Mouse (Mus musculus): ENCODE results near the gene Cic. TPM values are rescaled to one million over a fixed set of nuclear protein-coding genes. Genes with fewer than 3 reads are reported as not detected.

Gene Cic
- polyA plus RNA-seq, 1 experiment from 2014 or later = 29.7 TPM

- DNase-seq (ENCODE audit: low spot score, missing footprints) (peak; percentile 65), ATAC-seq (ENCODE audit: low FRiP score) (no peak)
- no peak overlapping the region for H3K4me3 ChIP-seq (ENCODE audit: low read depth, low read length)
- no peak overlapping the region for H3K27ac ChIP-seq (ENCODE audit: low read depth, low read length)
- H3K36me3 ChIP-seq (ENCODE audit: control insufficient read depth, insufficient read depth, low read length) = peaks cover 41% of the 10 kb centered on the region
- no peak overlapping the region for H3K4me2 ChIP-seq
- H3K27me3 ChIP-seq (ENCODE audit: control insufficient read depth, insufficient read depth, low read length) = no peaks in the 10 kb centered on the region
- no peaks in the 10 kb centered on the region for H3K9me3 ChIP-seq (ENCODE audit: control insufficient read depth, low read length)
- WGBS = 96% methylated on average over 1 of the region's 1 CpGs
- no peak overlapping the region for H3K9ac ChIP-seq (ENCODE audit: low read length)
- H3K4me1 ChIP-seq (ENCODE audit: control insufficient read depth, insufficient read depth, low read length) = no peaks in the 10 kb centered on the region
Observed at GRCm38 (mm10) chr7:25227523-25228300, 39.8 kb upstream of the Cic start.

DNA sequence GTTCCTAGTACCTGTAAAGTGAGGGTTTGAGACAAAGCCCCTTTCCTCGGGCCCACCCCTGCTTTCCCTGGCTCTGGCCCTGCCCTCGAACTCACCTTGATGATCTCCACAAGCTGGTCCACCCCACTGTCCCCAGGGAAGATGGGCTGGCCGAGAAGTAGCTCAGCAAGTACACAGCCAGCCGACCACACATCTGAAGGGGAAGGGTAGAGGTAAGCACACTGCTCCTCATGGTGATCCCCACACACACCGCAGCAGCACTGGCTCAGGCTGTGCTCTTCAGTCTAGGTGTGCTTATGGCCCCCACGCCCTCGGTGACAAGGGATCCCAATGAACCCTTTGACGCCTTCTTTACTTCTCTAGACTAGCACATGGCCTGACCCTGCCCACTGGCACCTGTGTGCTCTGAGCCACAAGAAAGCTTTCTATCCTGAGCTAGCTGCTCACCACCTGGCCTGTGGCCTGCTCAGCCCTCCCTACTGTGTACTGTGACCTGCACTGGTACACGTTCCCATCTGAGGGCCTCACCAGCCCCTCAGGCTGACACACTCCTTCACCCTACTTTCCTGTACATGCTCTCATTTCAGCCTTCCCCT lies 36.7 kb upstream of the Cic start:
- ATAC-seq (ENCODE audit: low FRiP score) (no peak), DNase-seq (ENCODE audit: low spot score, missing footprints) (peak; percentile 64)
- Histone ChIP-seq H3K27ac (ENCODE audit: low read depth, low read length) (no peak overlapping the region), H3K27me3 (ENCODE audit: control insufficient read depth, insufficient read depth, low read length) (no peaks in the 10 kb centered on the region), H3K4me3 (ENCODE audit: low read depth, low read length) (no peak overlapping the region), H3K36me3 (ENCODE audit: control insufficient read depth, insufficient read depth, low read length) (peaks cover 39% of the 10 kb centered on the region), H3K9me3 (ENCODE audit: control insufficient read depth, low read length) (no peaks in the 10 kb centered on the region), H3K9ac (ENCODE audit: low read length) (no peak overlapping the region), H3K4me1 (ENCODE audit: control insufficient read depth, insufficient read depth, low read length) (0 out of 2 replicates have a peak, but pooled peaks cover 3% of the 10 kb centered on the region), H3K4me2 (no peak overlapping the region)
- WGBS = 91% methylated on average over 9 of the region's 9 CpGs

GRCm38 (mm10) chr7:25232101-25232648 lies 35.3 kb upstream of the Cic start:
- no peak overlapping the region for H3K9ac ChIP-seq (ENCODE audit: low read length)
- H3K9me3 ChIP-seq (ENCODE audit: control insufficient read depth, low read length) = no peaks in the 10 kb centered on the region
- peaks cover 15% of the 10 kb centered on the region for H3K4me1 ChIP-seq (ENCODE audit: control insufficient read depth, insufficient read depth, low read length)
- H3K4me3 ChIP-seq (ENCODE audit: low read depth, low read length) = no peak overlapping the region
- H3K27ac ChIP-seq (ENCODE audit: low read depth, low read length) = no peak overlapping the region
- DNase-seq (ENCODE audit: low spot score, missing footprints) (peak; percentile 83), ATAC-seq (ENCODE audit: low FRiP score) (no peak)
- peaks cover 32% of the 10 kb centered on the region for H3K36me3 ChIP-seq (ENCODE audit: control insufficient read depth, insufficient read depth, low read length)
- WGBS = 70% methylated on average over 5 of the region's 5 CpGs
- H3K27me3 ChIP-seq (ENCODE audit: control insufficient read depth, insufficient read depth, low read length) = no peaks in the 10 kb centered on the region
- H3K4me2 ChIP-seq = no peak overlapping the region

- no peaks in the 10 kb centered on the region for H3K27me3 ChIP-seq (ENCODE audit: control insufficient read depth, insufficient read depth, low read length)
- H3K27ac ChIP-seq (ENCODE audit: low read depth, low read length) = no peak overlapping the region
- DNase-seq (ENCODE audit: low spot score, missing footprints) = peak; percentile 74
- H3K4me3 ChIP-seq (ENCODE audit: low read depth, low read length) = no peak overlapping the region
- no peaks in the 10 kb centered on the region for H3K9me3 ChIP-seq (ENCODE audit: control insufficient read depth, low read length)
- no peak overlapping the region for H3K9ac ChIP-seq (ENCODE audit: low read length)
- H3K4me1 ChIP-seq (ENCODE audit: control insufficient read depth, insufficient read depth, low read length) = peaks cover 15% of the 10 kb centered on the region
- no peak overlapping the region for H3K4me2 ChIP-seq
- WGBS = 87% methylated on average over 2 of the region's 2 CpGs
- H3K36me3 ChIP-seq (ENCODE audit: control insufficient read depth, insufficient read depth, low read length) = peaks cover 29% of the 10 kb centered on the region
- ATAC-seq (ENCODE audit: low FRiP score) = no peak
Observed at GRCm38 (mm10) chr7:25233061-25233460, 34.4 kb upstream of the Cic start.

- Histone ChIP-seq H3K36me3 (ENCODE audit: control insufficient read depth, insufficient read depth, low read length) (peaks cover 16% of the 10 kb centered on the region), H3K9ac (ENCODE audit: low read length) (no peak overlapping the region), H3K9me3 (ENCODE audit: control insufficient read depth, low read length) (no peaks in the 10 kb centered on the region), H3K27ac (ENCODE audit: low read depth, low read length) (no peak overlapping the region), H3K4me2 (no peak overlapping the region), H3K4me1 (ENCODE audit: control insufficient read depth, insufficient read depth, low read length) (peaks cover 15% of the 10 kb centered on the region), H3K4me3 (ENCODE audit: low read depth, low read length) (no peak overlapping the region), H3K27me3 (ENCODE audit: control insufficient read depth, insufficient read depth, low read length) (no peaks in the 10 kb centered on the region)
- 96% methylated on average over 5 of the region's 5 CpGs for WGBS
- ATAC-seq (ENCODE audit: low FRiP score) = no peak
- DNase-seq (ENCODE audit: low spot score, missing footprints) = peak; percentile 19
Observed at GRCm38 (mm10) chr7:25235526-25235925, 32.0 kb upstream of the Cic start.

DNA sequence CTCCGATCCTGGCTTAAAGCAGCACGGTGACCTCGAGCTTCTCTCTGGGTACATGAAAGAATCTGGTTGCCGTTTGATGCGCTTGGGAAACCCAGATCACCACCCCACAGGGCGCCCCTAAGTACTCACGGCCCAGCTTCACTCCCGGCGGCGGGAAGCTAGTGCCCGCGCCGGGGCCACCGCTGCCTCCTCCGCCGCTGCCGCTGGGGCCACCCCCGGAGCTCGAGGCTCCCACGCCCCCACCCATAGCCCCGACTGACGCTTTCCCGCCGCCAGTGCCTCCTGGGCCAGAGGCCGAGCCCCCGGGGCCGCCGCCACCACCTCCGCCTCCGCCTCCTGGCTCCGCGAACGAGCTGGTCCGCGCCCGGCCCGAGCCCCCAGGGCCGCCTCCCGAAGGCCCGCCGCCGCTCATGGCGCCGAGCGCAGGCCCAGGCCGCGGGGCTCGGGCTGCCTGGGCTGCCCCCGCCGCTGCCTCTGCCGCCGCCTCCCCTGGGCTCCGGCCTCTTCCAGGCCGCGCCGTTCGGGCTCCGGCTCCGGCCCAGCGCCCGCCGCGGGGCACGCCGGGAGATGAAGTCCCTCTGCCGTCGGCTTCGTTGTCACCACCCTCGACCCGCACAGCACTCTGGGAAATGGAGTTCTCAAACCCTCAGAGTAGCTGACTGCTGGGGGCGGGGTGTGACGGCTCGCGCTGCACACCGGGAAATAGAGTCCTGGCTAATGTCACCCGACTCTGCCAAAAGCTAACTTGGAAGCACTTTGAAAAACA lies 30.1 kb upstream of the Cic start, which contains the start of gene Gsk3a:
Gene Gsk3a (minus strand): TSS at position 603 of the 766 bp plus-strand sequence.
- peak; percentile 86 for ATAC-seq (ENCODE audit: low FRiP score)
- no peaks in the 10 kb centered on the region for H3K9me3 ChIP-seq (ENCODE audit: control insufficient read depth, low read length)
- peak within 1 kb of the TSS; percentile 96 for H3K4me3 ChIP-seq (ENCODE audit: low read depth, low read length)
- H3K9ac ChIP-seq (ENCODE audit: low read length) = peak within 1 kb of the TSS; percentile 97
- peaks cover 8% of the 10 kb centered on the region for H3K36me3 ChIP-seq (ENCODE audit: control insufficient read depth, insufficient read depth, low read length)
- no peaks in the 10 kb centered on the region for H3K27me3 ChIP-seq (ENCODE audit: control insufficient read depth, insufficient read depth, low read length)
- H3K27ac ChIP-seq (ENCODE audit: low read depth, low read length) = peak within 1 kb of the TSS; percentile 52
- peak within 1 kb of the TSS; percentile 71 for H3K4me2 ChIP-seq
- peak; percentile 92 for DNase-seq (ENCODE audit: low spot score, missing footprints)
- H3K4me1 ChIP-seq (ENCODE audit: control insufficient read depth, insufficient read depth, low read length) = peaks cover 15% of the 10 kb centered on the region
- WGBS = under 1% methylated on average over 59 of the region's 76 CpGs

- H3K27me3 ChIP-seq (ENCODE audit: control insufficient read depth, insufficient read depth, low read length) = no peaks in the 10 kb centered on the region
- peak overlapping the region; percentile 97 for H3K9ac ChIP-seq (ENCODE audit: low read length)
- ATAC-seq (ENCODE audit: low FRiP score) (peak; percentile 93), DNase-seq (ENCODE audit: low spot score, missing footprints) (peak; percentile 99)
- peak overlapping the region; percentile 96 for H3K4me3 ChIP-seq (ENCODE audit: low read depth, low read length)
- H3K36me3 ChIP-seq (ENCODE audit: control insufficient read depth, insufficient read depth, low read length) = peaks cover 5% of the 10 kb centered on the region; the same call in 1 of the 2 replicates
- 0 out of 2 replicates have a peak overlapping the region, but pooled peaks have one; percentile 52 for H3K27ac ChIP-seq (ENCODE audit: low read depth, low read length)
- H3K4me1 ChIP-seq (ENCODE audit: control insufficient read depth, insufficient read depth, low read length) = peaks cover 15% of the 10 kb centered on the region
- no peaks in the 10 kb centered on the region for H3K9me3 ChIP-seq (ENCODE audit: control insufficient read depth, low read length)
- under 1% methylated on average over 23 of the region's 23 CpGs for WGBS
- peak overlapping the region; percentile 71 for H3K4me2 ChIP-seq
Observed at GRCm38 (mm10) chr7:25238015-25238706, 29.3 kb upstream of the Cic start.

GRCm38 (mm10) chr7:25238829-25239623 lies 28.5 kb upstream of the Cic start:
- WGBS = 5% methylated on average over 30 of the region's 30 CpGs
- Histone ChIP-seq H3K9ac (ENCODE audit: low read length) (peak overlapping the region; percentile 2; the same call in 1 of the 2 replicates), H3K27me3 (ENCODE audit: control insufficient read depth, insufficient read depth, low read length) (no peaks in the 10 kb centered on the region), H3K4me1 (ENCODE audit: control insufficient read depth, insufficient read depth, low read length) (peaks cover 15% of the 10 kb centered on the region), H3K9me3 (ENCODE audit: control insufficient read depth, low read length) (no peaks in the 10 kb centered on the region), H3K36me3 (ENCODE audit: control insufficient read depth, insufficient read depth, low read length) (peaks cover 3% of the 10 kb centered on the region; the same call in 1 of the 2 replicates), H3K4me3 (ENCODE audit: low read depth, low read length) (peak overlapping the region; percentile 96), H3K4me2 (peak overlapping the region; percentile 71), H3K27ac (ENCODE audit: low read depth, low read length) (peak overlapping the region; percentile 25; the same call in 1 of the 2 replicates)
- peak; percentile 93 for DNase-seq (ENCODE audit: low spot score, missing footprints)
- peak; percentile 52 for ATAC-seq (ENCODE audit: low FRiP score)

All from midbrain, embryonic 11.5 days (tissue).